Mouse (Mus musculus) heart, embryonic 13.5 days (tissue): ENCODE results near the gene Chn1. TPM values are rescaled to one million over a fixed set of nuclear protein-coding genes. Genes with fewer than 3 reads are reported as not detected.
A peak's percentile ranks its signal among the peaks of the same experiment; 100 is the strongest.

Experiments
- ATAC-seq: fragments of 200-750 bp; cut with Nextera tagmentation; 2 replicates; pipeline ENCODE4 v1.8.0; 2017; ENCODE audit warnings: moderate TSS enrichment; ENCODE audit not compliant: insufficient number of reproducible peaks, low FRiP score, low TSS enrichment; ENCODE audit errors: extremely low read depth
- H3K27ac ChIP-seq: fragments of 300-500 bp; sonication (generic); replicated peaks from 2 replicates; pipeline ENCODE4 v1.5.1; 2015; ENCODE audit warnings: moderate library complexity, mild to moderate bottlenecking, inconsistent platforms
- H3K27me3 ChIP-seq: fragments of 300-500 bp; sonication (generic); replicated peaks from 2 replicates; pipeline ENCODE4 v1.6.1; 2015; ENCODE audit warnings: mild to moderate bottlenecking, inconsistent platforms
- H3K36me3 ChIP-seq: fragments of 300-500 bp; sonication (generic); 2 replicates; pipeline ENCODE4 v1.6.1; 2015; ENCODE audit warnings: mild to moderate bottlenecking, inconsistent platforms
- H3K4me1 ChIP-seq: fragments of 300-500 bp; sonication (generic); 2 replicates; pipeline ENCODE4 v1.6.1; 2015; ENCODE audit warnings: inconsistent platforms
- H3K4me2 ChIP-seq: fragments of 300-500 bp; sonication (generic); 2 replicates; pipeline ENCODE4 v1.6.1; 2015; ENCODE audit warnings: inconsistent platforms, mild to moderate bottlenecking, moderate library complexity
- H3K4me3 ChIP-seq: fragments of 300-500 bp; sonication (generic); 2 replicates; pipeline ENCODE4 v1.5.1; 2015; ENCODE audit warnings: moderate library complexity, mild to moderate bottlenecking, inconsistent platforms
- H3K9ac ChIP-seq: fragments of 300-500 bp; sonication (generic); 2 replicates; pipeline ENCODE4 v1.6.1; 2015; ENCODE audit warnings: inconsistent platforms, mild to moderate bottlenecking, moderate library complexity
- H3K9me3 ChIP-seq: fragments of 300-500 bp; sonication (generic); 2 replicates; pipeline ENCODE4 v1.6.1; 2016; ENCODE audit warnings: inconsistent platforms
- WGBS: fragments of 180-500 bp; shearing (Covaris S2); methylation state at CpG from one replicate; pipeline ENCODE4 v1.1.7; 2015; ENCODE audit warnings: mixed read lengths; 5-methylcytosine and 5-hydroxymethylcytosine counted together
- polyA plus RNA-seq: library from polyadenylated mRNA; unstranded; fragments of >200 nt; fragmentation: Nextera tagmentation; extraction: Ambion mirVana; gene quantifications from 2 replicates; pipeline ENCODE4 v1.2.1, GENCODE M21; 2015

Gene Chn1
- polyA plus RNA-seq, 1 experiment from 2014 or later: 16.7 TPM

GRCm38 (mm10) chr2:73668608-73669007, 106.5 kb downstream of the Chn1 start:
- no peaks in the 10 kb centered on the region for H3K9me3 ChIP-seq
- H3K4me3 ChIP-seq: no peak overlapping the region
- no peak overlapping the region for H3K4me2 ChIP-seq
- WGBS: 35% methylated on average over 4 of the region's 4 CpGs
- H3K9ac ChIP-seq: no peak overlapping the region
- peak overlapping the region; percentile 67 for H3K27ac ChIP-seq
- no peaks in the 10 kb centered on the region for H3K36me3 ChIP-seq
- H3K27me3 ChIP-seq: no peaks in the 10 kb centered on the region
- peaks cover 22% of the 10 kb centered on the region for H3K4me1 ChIP-seq
- no peak for ATAC-seq

GRCm38 (mm10) chr2:73660566-73661134, 114.5 kb downstream of the Chn1 start:
- peak overlapping the region; percentile 70 for H3K9ac ChIP-seq
- H3K27ac ChIP-seq: no peak overlapping the region
- H3K4me1 ChIP-seq: peaks cover 27% of the 10 kb centered on the region
- peak overlapping the region; percentile 43 for H3K4me3 ChIP-seq
- no peaks in the 10 kb centered on the region for H3K9me3 ChIP-seq
- no peak for ATAC-seq
- H3K27me3 ChIP-seq: no peaks in the 10 kb centered on the region
- peak overlapping the region; percentile 68 for H3K4me2 ChIP-seq
- H3K36me3 ChIP-seq: no peaks in the 10 kb centered on the region
- 83% methylated on average over 11 of the region's 11 CpGs for WGBS

- H3K9ac ChIP-seq: peak overlapping the region; percentile 70
- peak overlapping the region; percentile 43 for H3K4me3 ChIP-seq
- no peaks in the 10 kb centered on the region for H3K9me3 ChIP-seq
- no peaks in the 10 kb centered on the region for H3K36me3 ChIP-seq
- peaks cover 33% of the 10 kb centered on the region for H3K4me1 ChIP-seq
- 34% methylated on average over 18 of the region's 18 CpGs for WGBS
- ATAC-seq: peak; percentile 65; the same call in 1 of the 2 replicates
- peak overlapping the region; percentile 68 for H3K4me2 ChIP-seq
- H3K27me3 ChIP-seq: no peaks in the 10 kb centered on the region
- peak overlapping the region; percentile 41 for H3K27ac ChIP-seq
These were observed 115.2 kb downstream of the Chn1 start for GRCm38 (mm10) chr2:73659726-73660565.

GRCm38 (mm10) chr2:73659041-73659440, 116.1 kb downstream of the Chn1 start:
- peaks cover 42% of the 10 kb centered on the region for H3K4me1 ChIP-seq
- peak overlapping the region; percentile 68 for H3K4me2 ChIP-seq
- H3K27me3 ChIP-seq: no peaks in the 10 kb centered on the region
- no peak overlapping the region for H3K9ac ChIP-seq
- no peaks in the 10 kb centered on the region for H3K36me3 ChIP-seq
- no peak overlapping the region for H3K27ac ChIP-seq
- H3K9me3 ChIP-seq: no peaks in the 10 kb centered on the region
- ATAC-seq: no peak
- 67% methylated on average over 8 of the region's 8 CpGs for WGBS
- peak overlapping the region; percentile 43; the same call in 1 of the 2 replicates for H3K4me3 ChIP-seq

GRCm38 (mm10) chr2:73657961-73658360, 117.2 kb downstream of the Chn1 start:
- Histone ChIP-seq H3K27ac (no peak overlapping the region), H3K4me2 (no peak overlapping the region), H3K9ac (no peak overlapping the region), H3K4me3 (no peak overlapping the region), H3K36me3 (no peaks in the 10 kb centered on the region), H3K9me3 (no peaks in the 10 kb centered on the region), H3K27me3 (no peaks in the 10 kb centered on the region), H3K4me1 (peaks cover 43% of the 10 kb centered on the region)
- ATAC-seq: no peak
- 80% methylated on average over 3 of the region's 3 CpGs for WGBS

- peak overlapping the region; percentile 21; the same call in 1 of the 2 replicates for H3K27ac ChIP-seq
- ATAC-seq: peak; percentile 25; the same call in 1 of the 2 replicates
- 45% methylated on average over 7 of the region's 7 CpGs for WGBS
- no peaks in the 10 kb centered on the region for H3K36me3 ChIP-seq
- H3K4me1 ChIP-seq: peaks cover 50% of the 10 kb centered on the region
- no peak overlapping the region for H3K4me3 ChIP-seq
- H3K9ac ChIP-seq: 0 out of 2 replicates have a peak overlapping the region, but pooled peaks have one; percentile 11
- 0 out of 2 replicates have a peak overlapping the region, but pooled peaks have one; percentile 4 for H3K4me2 ChIP-seq
- no peaks in the 10 kb centered on the region for H3K9me3 ChIP-seq
- H3K27me3 ChIP-seq: no peaks in the 10 kb centered on the region
These were observed 118.0 kb downstream of the Chn1 start for GRCm38 (mm10) chr2:73657151-73657550.

- Histone ChIP-seq H3K36me3 (no peaks in the 10 kb centered on the region), H3K4me1 (peaks cover 47% of the 10 kb centered on the region), H3K27ac (no peak overlapping the region), H3K9me3 (no peaks in the 10 kb centered on the region), H3K4me2 (no peak overlapping the region), H3K4me3 (no peak overlapping the region), H3K27me3 (no peaks in the 10 kb centered on the region), H3K9ac (no peak overlapping the region)
- WGBS: 68% methylated on average over 4 of the region's 4 CpGs
- ATAC-seq: no peak
These were observed 119.5 kb downstream of the Chn1 start for GRCm38 (mm10) chr2:73655663-73656062.

GRCm38 (mm10) chr2:73654892-73655243, 120.3 kb downstream of the Chn1 start:
- Histone ChIP-seq H3K4me3 (no peak overlapping the region), H3K9ac (peak overlapping the region; percentile 28; the same call in 1 of the 2 replicates), H3K36me3 (no peaks in the 10 kb centered on the region), H3K9me3 (no peaks in the 10 kb centered on the region), H3K27ac (peak overlapping the region; percentile 71), H3K27me3 (no peaks in the 10 kb centered on the region), H3K4me1 (peaks cover 41% of the 10 kb centered on the region), H3K4me2 (no peak overlapping the region)
- 43% methylated on average over 1 of the region's 1 CpGs for WGBS
- no peak for ATAC-seq

GRCm38 (mm10) chr2:73654059-73654891, 120.9 kb downstream of the Chn1 start:
- Histone ChIP-seq H3K4me1 (peaks cover 39% of the 10 kb centered on the region), H3K27me3 (no peaks in the 10 kb centered on the region), H3K4me2 (no peak overlapping the region), H3K9me3 (no peaks in the 10 kb centered on the region), H3K4me3 (no peak overlapping the region), H3K36me3 (no peaks in the 10 kb centered on the region), H3K27ac (peak overlapping the region; percentile 71), H3K9ac (0 out of 2 replicates have a peak overlapping the region, but pooled peaks have one; percentile 28)
- no peak for ATAC-seq
- WGBS: 42% methylated on average over 4 of the region's 4 CpGs

GRCm38 (mm10) chr2:73637688-73638087, 137.5 kb downstream of the Chn1 start:
- no peaks in the 10 kb centered on the region for H3K36me3 ChIP-seq
- H3K27me3 ChIP-seq: no peaks in the 10 kb centered on the region
- peaks cover 4% of the 10 kb centered on the region; the same call in 1 of the 2 replicates for H3K4me1 ChIP-seq
- H3K4me2 ChIP-seq: no peak overlapping the region
- no peak for ATAC-seq
- no peaks in the 10 kb centered on the region for H3K9me3 ChIP-seq
- no peak overlapping the region for H3K9ac ChIP-seq
- no peak overlapping the region for H3K27ac ChIP-seq
- 84% methylated on average over 5 of the region's 6 CpGs for WGBS
- H3K4me3 ChIP-seq: no peak overlapping the region

GRCm38 (mm10) chr2:73636387-73636786, 138.8 kb downstream of the Chn1 start:
- Histone ChIP-seq H3K36me3 (peaks cover 4% of the 10 kb centered on the region), H3K9me3 (no peaks in the 10 kb centered on the region), H3K4me1 (peaks cover 4% of the 10 kb centered on the region; the same call in 1 of the 2 replicates), H3K9ac (no peak overlapping the region), H3K4me3 (no peak overlapping the region), H3K4me2 (no peak overlapping the region), H3K27me3 (no peaks in the 10 kb centered on the region), H3K27ac (no peak overlapping the region)
- 78% methylated on average over 3 of the region's 3 CpGs for WGBS
- no peak for ATAC-seq
